Mouse (Mus musculus) ES-CJ7 (cell line): Measurements from ENCODE around the gene Tmod2.
"Not testable (repeated sequence)": the region's sequence is repeated elsewhere in the genome, so short reads cannot be mapped to it uniquely, and the experiment has no call there.

ENCODE experiments used
- DNase-seq: peaks from one replicate; pipeline ENCODE4 v3.0.0; 2011; ENCODE audit warnings: low read depth, low spot score

The Tmod2 gene

DNA sequence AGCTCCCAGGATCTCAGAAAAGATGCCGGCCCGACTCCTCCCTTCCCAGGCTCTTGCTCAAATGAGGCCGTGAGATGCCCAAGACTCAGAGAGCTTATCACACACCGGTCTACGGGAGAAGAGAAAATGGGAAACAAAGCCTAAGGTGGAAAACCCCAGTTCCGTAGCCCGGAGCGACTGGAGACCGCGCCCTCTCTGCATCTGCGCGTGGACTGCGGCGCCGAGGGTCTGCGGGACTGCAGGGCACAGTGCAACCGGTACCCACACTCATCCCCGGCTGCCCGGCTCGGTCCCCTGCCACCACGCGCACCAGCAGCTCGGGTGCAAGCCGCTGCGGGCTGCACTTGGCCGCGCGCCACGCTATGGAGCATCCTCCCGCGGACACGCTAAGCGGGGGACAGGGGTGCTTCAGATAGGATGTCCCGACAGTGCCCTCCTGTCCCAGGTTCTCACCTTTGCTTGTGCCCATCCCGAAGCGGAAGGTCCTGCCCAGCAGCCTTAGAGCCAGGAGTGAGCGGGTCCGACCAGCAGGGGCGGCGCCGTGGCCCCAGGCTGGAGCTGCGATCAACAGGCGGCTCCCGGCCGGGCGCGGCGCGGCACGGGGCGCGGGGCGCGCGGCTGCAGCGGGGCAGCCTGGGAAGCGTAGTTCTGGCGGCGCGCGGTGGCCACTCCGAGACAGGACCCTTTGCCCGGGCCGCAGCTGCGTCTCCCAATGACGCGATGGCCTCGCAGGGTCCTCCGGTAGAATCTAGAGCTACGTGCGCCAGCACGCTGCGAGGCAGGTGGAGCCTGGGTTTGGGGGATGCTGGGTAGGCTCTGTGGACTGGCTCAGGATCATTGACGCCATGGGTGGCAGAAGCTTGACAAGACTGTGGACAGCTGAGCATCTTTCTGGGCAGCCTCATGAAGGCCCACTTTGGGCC is at the start of gene Tmod2:
TSS of gene Tmod2 (minus strand) at position 755 of the 923 bp plus-strand sequence.
- peak; percentile 49 for DNase-seq

DNA sequence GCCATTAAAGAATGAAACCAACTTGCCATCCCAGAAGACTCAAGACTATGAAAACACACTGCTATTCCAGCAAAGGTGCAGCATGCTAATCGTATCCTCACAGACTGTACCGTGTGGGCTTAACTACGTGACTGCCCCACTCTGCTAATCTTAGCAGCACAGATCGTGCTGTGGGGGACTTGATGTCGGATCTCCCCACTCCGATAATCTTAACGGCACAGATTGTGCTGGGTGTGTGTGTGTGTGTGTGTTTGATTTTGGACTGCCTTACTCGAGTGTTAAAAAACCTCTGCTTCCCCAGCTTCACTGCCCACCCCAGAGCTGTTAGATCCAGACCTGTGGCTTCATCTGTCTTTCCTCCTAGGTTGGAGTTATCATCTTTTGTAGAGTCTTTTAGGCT is 49.8 kb upstream of the Tmod2 start:
- no peak for DNase-seq

DNA sequence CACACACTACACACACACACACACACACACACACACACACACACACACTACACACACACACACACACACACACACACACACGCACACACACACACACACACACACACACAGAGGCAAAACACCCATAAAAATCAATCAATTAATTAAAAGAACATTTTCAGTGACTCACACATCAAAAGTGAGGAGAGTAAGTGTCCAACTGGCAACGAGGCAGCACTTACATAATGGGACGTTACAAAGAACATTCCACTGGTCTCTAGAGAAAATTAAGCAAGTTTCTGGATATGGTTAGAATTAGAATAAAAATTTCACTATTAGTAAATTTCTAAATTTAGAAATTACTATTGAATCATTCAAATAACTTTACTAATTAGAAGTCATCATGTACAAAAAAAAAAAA is 45.3 kb upstream of the Tmod2 start:
- not testable (repeated sequence) for DNase-seq

DNA sequence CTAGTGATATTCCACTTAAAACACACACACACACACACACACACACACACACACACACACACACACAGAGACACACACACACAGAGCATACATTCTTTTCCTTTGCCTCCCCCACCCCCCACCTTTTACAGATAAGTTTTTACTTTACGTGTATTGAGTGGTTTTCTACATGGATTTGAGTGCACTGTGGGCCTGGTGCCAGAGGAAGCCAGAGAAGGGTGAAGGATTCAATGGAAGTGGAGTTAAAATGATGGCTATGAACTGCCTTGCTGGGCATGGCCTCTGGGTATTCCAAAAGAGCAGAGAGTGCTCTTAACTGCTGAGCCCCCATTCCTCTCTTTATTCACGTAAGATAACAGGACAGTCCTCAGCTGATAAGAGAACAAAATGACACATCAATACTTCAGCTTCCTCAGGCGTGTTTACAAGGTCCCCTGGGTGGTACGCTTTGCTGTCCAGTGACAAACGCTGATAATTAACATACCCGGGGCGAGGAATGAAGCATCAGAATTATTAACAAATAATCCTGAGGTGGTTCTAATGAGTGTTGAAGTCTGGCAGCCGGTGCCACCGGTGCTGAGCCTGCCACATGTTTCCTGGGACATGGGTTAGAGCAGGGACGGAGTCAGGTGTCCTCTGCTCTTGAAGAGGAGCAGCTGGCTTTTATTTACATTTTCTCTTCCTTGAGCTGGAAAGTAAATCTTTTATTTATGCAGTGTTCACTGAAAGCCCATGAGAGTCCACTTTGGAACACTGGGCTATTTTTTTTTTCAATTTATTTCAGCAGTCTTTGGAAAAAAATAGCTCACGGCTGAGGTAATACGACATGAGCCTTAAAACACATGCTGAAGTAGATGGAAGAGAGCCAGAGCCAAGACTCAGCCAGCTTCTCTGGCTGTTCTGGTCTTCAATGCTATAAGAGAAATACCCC is 43.1 kb upstream of the Tmod2 start:
- no peak for DNase-seq

DNA sequence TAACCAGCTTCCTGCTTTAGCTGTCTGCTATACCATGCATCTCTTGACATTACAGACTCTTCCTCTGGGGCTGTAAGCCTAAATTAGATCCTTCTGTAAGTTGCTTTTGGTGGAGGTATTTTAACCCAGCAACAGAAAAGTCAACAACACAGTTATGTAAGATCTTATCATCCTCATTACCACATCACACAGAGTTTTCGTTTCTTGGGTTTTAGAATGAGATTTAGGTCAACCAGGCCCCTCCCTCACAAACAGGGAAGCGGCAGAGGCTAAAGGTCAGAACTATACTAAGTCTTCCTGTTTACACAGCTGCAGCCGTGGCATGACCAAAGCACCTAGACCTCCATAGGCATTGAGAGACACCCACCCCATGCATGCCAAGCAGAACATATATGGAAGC is 34.3 kb upstream of the Tmod2 start:
- no peak for DNase-seq

DNA sequence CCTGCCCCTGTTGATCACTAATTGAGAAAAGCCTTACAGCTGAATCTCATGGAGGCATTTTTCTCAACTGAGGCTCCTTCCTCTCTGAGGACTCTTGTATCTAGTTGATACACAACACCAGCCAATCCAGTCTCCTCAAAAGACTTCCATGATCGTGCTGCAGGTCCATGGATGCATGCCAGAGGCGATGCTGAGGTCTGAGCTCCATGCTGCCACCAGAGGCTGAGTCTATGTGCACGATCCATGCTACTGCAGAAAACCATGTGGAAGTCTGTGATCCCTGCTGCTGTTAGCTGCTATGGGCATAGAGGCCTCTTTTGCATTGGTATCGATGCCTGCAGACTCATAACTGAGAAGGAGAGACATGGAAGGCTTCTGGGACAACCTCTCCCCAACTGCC is 23.1 kb upstream of the Tmod2 start:
- no peak for DNase-seq

DNA sequence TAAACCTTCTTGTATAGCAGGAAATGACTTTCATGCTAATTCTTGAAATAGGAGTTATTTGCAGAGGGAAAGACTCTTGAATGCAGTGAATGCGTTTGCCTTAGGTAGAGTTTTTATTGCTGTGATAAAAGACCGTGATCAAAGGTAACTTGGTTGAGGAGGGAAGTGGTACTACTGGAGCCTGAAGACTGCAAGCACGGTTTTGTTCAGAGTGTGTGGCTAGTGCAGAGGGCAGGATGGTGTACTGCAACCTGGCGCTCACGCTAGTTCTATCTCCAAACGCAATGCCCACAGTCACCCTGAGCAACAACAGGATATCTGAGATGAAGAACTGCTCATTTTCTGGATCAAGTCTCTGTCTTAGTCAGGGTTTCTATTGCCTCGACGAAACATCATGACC is 22.5 kb upstream of the Tmod2 start:
- DNase-seq, result no peak

DNA sequence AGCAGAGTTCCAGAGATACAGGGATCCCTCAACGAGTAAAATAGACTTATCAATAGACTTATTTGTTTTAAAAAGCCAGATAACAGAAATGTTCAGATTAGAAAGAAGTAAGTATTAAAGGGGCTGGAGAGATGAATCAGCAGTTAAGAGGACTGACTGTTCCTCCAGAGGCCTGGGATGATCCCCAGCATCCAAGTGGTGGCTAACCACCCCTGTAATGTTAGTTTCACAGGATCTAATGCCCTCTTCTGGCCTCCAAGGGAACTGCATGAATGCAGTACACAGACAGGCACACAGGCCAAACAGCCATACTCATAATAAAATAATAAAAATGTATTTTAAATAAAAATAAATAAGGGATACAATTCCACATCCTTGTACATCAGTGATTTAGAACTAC is 21.8 kb upstream of the Tmod2 start:
- peak; percentile 19 for DNase-seq

DNA sequence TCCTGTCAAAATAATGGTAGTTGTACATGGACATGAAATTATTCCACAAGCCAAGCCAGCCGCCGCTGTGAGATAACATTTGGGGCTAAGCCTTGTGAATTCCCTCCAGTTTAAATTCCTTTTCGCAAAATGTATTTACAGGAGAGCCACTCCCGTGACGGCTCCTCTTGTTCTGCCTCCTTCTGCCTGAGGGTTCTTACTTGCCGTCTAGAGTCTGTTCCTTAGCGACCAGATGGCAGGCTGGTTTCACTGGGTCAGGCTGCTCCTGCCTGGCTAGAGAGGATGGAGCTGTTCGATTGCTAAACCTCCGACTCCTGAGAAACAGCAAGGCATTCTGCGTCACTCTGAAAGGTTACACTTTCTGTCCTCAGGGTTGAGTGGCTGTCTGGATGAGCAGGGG is 21.0 kb upstream of the Tmod2 start:
- no peak for DNase-seq

DNA sequence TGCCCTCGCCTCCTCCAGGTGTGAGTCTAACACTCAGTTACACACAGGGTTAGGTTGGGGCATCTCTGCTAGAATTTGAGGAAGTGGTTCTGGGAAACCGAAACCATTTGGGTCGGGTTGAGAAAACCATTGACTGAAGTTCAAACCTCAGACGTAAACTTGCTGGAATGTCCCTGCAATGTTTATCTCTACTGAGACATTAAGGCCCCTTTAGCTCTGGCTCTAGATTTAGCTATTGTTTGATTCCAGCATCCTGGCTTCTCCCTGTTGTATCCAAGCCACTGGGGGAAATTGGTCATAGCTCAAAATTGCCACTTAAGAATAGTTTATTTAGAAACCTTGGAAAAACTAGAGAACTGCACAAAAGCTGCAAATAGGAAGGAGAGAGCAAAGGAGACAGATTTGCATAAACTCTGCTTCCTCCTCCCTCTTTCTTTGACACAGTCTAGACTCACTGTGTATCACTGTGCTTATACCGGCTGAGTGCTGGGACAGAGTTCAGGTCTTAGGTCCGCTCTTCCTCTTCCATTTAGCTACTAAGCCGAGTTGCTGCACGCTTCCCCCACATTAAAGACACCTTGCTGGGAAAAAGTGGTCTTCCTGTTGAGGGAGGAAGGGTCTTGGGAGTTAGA is 19.8 kb upstream of the Tmod2 start:
- DNase-seq, result no peak

DNA sequence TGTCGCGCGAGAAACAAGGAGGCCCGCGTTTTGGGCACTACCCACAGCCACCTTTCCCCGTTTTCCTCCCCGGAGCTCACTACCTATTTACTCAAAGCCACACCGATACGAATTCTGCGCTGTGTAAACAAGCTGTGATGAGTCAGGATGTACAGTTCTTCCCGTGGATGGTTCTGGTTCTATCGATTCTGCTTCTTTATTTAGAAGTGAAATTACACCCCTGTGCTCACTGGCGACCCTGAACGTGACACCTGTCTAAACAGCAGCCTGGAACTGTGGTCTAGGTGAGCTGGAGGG is 15.1 kb upstream of the Tmod2 start:
- DNase-seq, result no peak

DNA sequence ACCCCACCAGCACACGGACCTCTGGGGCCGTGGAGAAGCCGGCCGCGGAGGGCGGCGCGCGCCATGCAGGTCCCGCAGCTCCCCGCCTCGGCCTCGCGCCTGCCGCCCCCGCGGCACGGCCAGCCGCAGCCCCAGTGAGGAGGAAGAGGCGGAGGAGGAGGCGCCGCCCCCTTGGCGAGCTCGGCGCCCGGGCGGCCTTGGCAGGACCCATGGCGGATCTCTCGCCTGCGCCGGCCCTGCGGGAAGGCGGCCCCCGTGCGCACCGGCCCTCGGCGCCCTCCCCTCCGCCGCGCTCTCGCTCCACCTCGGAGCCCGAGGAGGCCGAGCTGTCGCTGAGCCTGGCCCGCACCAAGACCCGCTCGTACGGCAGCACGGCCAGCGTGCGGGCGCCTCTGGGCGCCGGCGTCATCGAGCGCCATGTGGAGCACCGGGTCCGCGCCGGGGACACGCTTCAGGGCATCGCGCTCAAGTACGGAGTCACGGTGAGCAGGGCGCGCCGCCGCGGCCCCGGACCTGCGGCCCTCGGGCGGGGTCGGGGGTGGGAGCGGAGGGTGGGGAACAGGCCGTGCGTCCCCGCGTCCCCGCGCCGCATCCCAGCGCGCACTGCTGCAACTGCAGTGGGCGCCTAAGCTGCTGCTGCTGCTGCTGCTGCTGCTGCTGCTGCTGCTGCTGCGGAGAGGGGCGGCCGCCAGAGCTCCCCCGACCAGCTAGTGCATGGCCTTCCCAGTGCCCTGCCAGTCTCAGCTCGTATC is 14.6 kb upstream of the Tmod2 start, which contains the start of gene Lysmd2:
TSS of gene Lysmd2 (plus strand) at position 186 of the 752 bp plus-strand sequence.
- DNase-seq, result peak; percentile 55

DNA sequence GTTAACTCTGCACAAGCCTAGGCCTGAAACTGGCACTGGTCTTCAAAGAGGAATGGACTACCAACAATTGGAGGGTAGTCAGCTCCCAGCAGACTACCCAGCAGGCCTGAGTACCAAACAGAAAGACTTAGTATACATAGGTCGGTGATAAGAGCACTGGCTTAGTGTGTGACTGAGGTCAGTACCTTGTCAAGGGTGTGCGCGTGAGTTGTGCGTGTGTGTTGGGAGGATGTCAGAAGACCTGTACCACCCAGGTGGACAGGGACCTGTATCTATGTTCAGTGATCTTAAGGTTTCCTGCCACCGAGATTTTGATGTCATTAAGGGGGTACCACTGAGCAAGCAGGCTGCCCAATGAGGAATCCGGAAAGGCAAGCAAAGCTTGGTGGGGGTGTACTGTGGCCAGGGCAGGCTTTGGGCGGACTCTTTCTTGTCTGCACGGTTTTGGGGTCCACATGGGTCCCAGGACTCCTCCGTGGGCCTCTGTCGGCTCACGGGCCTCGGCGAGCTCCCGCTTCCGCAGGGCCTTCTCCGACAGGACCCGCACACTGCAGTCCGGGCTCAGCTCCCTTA is 13.9 kb upstream of the Tmod2 start:
- DNase-seq, result peak; percentile 33

DNA sequence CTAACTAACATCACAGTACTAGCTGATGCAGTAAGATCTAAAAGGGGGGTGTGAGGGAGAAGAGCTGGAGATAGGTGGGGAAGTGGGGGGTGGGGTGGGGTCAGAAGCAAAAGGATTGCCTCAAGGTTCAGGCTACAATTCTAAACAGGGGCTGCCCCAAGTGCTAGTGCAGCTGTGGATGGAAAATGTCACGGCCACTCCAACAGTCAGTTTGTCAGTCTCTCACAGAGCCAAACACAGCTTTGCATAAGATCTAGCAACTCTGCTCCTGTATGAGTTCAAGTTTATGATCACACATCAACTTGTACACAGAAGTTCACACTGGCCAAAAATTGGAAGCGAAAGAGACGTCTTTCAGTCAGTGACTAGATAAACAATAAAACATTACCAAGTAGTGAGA is 10.3 kb upstream of the Tmod2 start:
- no peak for DNase-seq

DNA sequence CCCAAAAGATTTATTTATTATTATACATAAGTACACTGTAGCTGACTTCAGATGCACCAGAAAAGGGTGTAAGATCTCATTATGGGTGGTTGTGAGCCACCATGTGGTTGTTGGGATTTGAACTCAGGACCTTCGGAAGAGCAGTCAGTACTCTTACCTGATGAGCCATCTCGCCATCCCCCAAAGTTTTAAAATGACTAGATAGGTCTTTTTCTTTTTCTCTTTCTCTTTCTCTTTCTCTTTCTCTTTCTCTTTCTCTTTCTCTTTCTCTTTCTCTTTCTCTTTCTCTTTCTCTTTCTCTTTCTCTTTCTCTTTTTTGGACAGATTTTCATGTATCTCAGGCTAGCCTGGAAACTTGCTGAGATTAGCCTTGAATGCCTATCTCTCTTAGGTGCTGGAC is 8.6 kb upstream of the Tmod2 start:
- not testable (repeated sequence) for DNase-seq

DNA sequence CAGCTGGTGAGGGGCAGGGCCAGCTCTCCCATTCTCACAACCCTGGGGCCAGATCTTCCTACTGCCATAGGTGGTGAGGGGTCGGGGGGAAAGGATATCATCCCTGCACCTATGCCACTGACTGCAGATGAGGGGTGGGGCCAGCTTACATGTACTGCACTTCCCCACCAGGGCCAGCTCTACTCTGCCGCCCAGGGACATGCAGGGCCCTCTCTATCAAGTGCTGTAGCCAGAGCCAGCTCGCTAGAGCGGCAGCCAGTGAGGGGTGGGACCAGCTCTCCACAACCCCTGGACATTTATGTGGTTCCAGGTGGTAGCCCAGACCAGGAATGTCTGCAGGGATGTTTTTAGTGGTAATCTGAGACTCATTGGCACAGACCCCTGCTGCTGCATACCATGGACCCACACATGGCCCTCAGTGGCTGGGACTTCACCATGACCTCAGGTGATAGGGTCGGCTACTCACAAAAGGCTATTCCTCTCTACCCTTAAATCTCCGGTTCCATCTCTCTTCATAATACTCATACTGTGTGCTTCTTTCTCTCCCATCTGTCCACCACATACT is 7.8 kb upstream of the Tmod2 start:
- DNase-seq, result no peak

DNA sequence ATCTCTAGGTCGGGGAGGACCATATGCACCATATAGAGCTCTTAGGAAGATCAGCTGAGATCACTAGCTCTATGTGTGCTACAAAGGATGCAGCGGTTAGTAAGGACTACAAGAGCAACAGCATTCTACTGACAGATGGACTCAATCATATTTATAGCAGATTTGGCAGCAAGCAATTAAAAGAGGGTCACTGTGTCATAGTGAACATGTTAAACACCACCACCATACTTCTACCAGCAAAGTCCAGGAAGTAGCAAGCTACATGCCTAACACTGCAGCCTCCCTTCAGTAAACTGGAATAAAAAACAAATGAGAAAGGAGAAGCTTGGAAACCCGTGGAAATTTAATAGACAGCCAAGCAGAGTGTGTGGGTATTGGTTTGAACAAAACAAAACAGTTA is 5.4 kb upstream of the Tmod2 start:
- no peak for DNase-seq

DNA sequence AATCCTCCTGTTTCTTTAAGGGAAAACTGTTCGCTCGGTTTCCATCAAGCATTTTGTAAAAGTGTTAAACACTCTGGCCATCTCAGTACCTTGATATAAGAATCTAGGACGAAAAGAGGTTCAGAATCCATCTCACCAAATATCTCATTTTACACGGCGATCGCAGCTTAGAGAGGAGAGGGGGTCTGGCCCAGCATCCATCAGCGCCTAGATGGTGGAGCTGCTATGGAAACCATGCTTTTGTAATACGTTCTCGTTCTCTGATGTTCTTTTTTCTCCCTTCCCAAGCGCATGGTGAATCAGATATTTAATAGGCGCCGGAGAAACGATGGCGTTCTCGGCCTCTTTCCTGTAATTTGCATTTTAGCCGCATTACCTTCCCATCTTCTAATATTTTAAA is 1.2 kb downstream of the Tmod2 start:
- no peak for DNase-seq

DNA sequence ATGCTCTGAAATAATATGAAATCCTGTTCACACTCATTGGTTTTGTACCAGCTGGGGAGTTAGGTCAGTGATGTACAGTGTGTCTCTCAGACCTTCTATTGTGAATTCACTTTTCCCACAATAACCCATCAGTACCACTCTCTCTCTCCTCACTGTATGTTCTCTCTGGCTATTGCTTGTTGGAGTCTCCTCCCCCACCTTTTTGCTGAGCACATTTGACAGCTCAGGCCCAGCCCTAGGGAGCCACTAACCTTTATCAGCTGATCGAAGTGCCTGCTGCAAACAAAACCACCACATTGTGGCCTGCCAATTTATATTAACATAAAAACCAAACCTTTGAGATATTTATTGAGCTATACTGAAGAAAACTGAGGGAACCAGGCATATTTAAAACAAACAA is 1.6 kb downstream of the Tmod2 start:
- DNase-seq, result no peak

DNA sequence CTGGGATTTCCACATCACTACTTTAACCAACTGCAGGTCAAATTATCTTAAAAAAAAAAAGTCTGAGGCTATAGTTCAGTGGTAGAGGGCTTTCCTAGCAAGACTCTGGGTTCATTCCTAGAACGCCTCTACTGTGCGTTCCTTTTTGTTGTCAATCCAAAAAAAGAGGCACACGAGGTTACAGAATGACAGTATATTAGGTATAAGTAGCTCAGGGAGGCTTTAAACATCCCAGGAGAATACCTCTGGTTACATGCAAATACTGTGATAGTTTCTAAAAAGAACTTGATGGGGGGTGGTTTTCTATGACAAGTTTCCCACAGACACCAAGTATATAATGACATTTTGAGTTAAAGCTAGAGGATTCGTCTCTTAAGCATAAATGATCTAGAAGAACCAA is 3.6 kb downstream of the Tmod2 start:
- no peak for DNase-seq

DNA sequence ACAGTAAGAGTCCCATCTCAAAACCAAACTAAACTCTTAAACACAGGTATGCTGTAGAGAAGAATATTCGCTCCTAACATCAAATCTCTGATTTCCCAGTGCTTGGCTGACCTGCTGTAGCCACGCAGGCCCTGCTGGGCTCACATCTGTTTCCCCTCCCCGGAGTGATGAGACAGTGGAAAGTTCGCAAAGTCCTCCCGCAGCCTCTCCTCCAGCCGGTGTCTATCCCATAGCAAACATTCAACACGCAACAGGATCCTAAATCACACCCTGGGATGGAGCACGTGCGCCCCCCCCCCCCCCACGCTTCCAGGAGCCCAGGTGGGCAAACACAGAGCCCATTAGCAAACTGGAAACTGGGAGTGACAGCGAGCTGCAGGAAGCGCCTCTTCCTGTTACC is 9.6 kb downstream of the Tmod2 start:
- no peak for DNase-seq
